In the genomic region with DNA sequence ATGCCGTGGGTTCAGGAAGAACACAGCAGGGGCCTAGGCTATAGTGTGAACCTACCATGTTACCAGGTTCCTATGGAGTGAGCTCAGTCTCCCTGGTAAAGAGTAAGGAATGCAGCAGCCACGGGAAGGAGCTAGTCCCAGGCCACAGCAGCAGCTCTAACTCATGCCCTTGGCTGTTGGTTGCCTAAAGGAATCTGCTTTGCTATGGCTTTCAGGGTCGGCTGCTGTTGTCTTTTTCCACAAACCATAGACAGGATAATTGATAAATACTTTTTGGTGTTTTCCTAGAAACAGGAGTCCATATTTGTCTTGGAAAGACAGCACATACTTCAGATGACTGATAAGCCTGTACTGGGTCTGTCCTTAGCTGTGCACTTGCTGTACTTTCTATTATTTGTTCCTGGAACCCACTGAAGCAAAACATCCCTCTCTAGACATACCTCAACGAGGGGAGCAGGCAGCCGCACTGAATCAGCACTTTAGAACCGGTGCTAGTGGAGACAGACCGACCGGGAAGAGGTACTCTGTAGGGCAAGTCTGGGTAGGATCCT, we compare ENCODE assay signal across 8 mouse cellular contexts.
DNase-seq lines count a peak whose midpoint lies in the region; ATAC-seq and TF ChIP-seq lines count a peak whose summit lies in the region.

No protein-coding gene starts in this region.

- no peaks in the 10 kb centered on the region for H3K36me3 ChIP-seq in hindbrain, postnatal 0 days (ENCODE audit: insufficient read depth, low read length)

- intact Hi-C loops in heart, postnatal 36 days (cut with DNase I): loop anchor here (5.0 kb wide), 1 partner anchor 38 kb away; no protein-coding TSS in a partner anchor
- intact Hi-C loops in left cerebral cortex, adult 2 months (cut with DNase I): no loop called here

- no peak for TF ChIP-seq CTCF in left cerebral cortex, adult 2 months (IDR thresholded peaks at IDR 0.05)
- TF ChIP-seq CTCF in hindbrain, postnatal 0 days (IDR thresholded peaks at IDR 0.05; ENCODE audit: low read depth): no peak

- no peaks in the 10 kb centered on the region; the same call in 1 of the 2 replicates for H3K4me1 ChIP-seq in hindbrain, postnatal 0 days (ENCODE audit: insufficient read depth, low read length)

- H3K27me3 ChIP-seq in hindbrain, postnatal 0 days (ENCODE audit: insufficient read depth, low read length): no peaks in the 10 kb centered on the region

- H3K4me3 ChIP-seq in left cerebral cortex, adult 2 months: no peak overlapping the region
- no peak overlapping the region for H3K4me3 ChIP-seq in hindbrain, postnatal 0 days (ENCODE audit: low read length)

- H3K4me2 ChIP-seq in hindbrain, postnatal 0 days (ENCODE audit: low read depth, low read length): no peak overlapping the region

- no peak for ATAC-seq in megakaryocyte-erythroid progenitor cell, adult 5-6 weeks (replicated peaks; ENCODE audit: low FRiP score, low TSS enrichment, poor library complexity, severe bottlenecking)
- ATAC-seq in hindbrain, postnatal 0 days: no peak

- no peaks in the 10 kb centered on the region for H3K9me3 ChIP-seq in hindbrain, postnatal 0 days (ENCODE audit: low read length)

- no peak overlapping the region for H3K9ac ChIP-seq in hindbrain, postnatal 0 days (replicated peaks; ENCODE audit: low read length)

- DNase-seq in heart, adult 18-20 months: peak; percentile 66 to 72
- DNase-seq in heart, postnatal 36 days: no peak
- peak; percentile 23 for DNase-seq in ovary, postnatal 36 days (ENCODE audit: low spot score)
- no peak for DNase-seq in ovary, postnatal 14 days (ENCODE audit: low spot score)
- peak; percentile 65 to 88 for DNase-seq in kidney, postnatal 25 days
- DNase-seq in left cerebral cortex, adult 2 months (ENCODE audit: extremely low spot score in 1 of 2, low spot score in 2 of 2): no peak
- DNase-seq in hindbrain, postnatal 0 days (ENCODE audit: low spot score): no peak

- 57% methylated on average over 8 of the region's 8 CpGs for WGBS in hindbrain, postnatal 0 days

- H3K27ac ChIP-seq in left cerebral cortex, adult 2 months: no peak overlapping the region
- H3K27ac ChIP-seq in hindbrain, postnatal 0 days: no peak overlapping the region

Comparison
In these comparisons a context has a peak if more than half of its experiments do, and no peak if none do; other contexts are left out.
1. DNase-seq: peak in heart, adult 18-20 months (2 of 2), ovary, postnatal 36 days (single experiment) and kidney, postnatal 25 days (2 of 2); none in heart, postnatal 36 days (0 of 2), ovary, postnatal 14 days (single experiment), left cerebral cortex, adult 2 months (0 of 2) and hindbrain, postnatal 0 days (single experiment).